Mouse (Mus musculus): ENCODE data around the gene Matn1.

DNA sequence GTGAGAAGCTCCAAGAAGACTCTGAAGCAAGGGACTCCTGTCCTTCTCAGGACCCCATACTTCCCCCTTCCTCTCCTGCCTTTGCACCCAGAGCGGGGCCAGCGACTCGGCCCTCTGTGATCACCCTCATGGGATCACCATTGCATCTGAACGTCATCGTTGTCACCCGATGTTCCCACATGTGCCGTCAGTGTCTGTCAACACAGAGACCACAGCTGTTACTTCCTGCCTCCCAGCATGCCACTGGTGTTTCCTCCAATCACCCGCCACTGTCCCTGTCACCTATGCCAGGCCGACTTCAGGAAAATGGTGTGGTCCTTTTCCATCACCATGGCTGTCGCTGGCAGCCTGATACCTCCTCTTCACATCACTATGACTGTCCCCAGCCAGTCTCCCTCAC is 22.2 kb upstream of the Matn1 start:
- TF ChIP-seq EP300 (IDR thresholded peaks at IDR 0.05; ENCODE audit: low read depth) (no peak), CTCF (IDR thresholded peaks at IDR 0.05; ENCODE audit: low read depth) (no peak)

Measured in heart, postnatal 0 days (tissue).